Mouse (Mus musculus) megakaryocyte, adult 5-6 weeks (primary cell): ENCODE results near the gene Dcaf12. TPM values are rescaled to one million over a fixed set of nuclear protein-coding genes. Genes with fewer than 3 reads are reported as not detected.

ENCODE experiments used
- ATAC-seq: 2 replicates; pipeline ENCODE4 v1.8.0; 2016; ENCODE audit warnings: mild to moderate bottlenecking, inconsistent platforms; ENCODE audit not compliant: poor library complexity, severe bottlenecking
- total RNA-seq, 2 experiments: library from RNA; stranded (forward) in 1 of 2; stranded (reverse) in 1 of 2; fragments of 153-499, 151-499 nt in 1 of 2; fragments of 221-1000, 200-1000 nt in 1 of 2; gene quantifications; 2 replicates each; pipeline versions ENCODE4 v1.2.3 to v1.2.4; 2015 to 2017

Gene Dcaf12
- total RNA-seq, 2 experiments from 2014 or later = 46.9 to 52.9 TPM

DNA sequence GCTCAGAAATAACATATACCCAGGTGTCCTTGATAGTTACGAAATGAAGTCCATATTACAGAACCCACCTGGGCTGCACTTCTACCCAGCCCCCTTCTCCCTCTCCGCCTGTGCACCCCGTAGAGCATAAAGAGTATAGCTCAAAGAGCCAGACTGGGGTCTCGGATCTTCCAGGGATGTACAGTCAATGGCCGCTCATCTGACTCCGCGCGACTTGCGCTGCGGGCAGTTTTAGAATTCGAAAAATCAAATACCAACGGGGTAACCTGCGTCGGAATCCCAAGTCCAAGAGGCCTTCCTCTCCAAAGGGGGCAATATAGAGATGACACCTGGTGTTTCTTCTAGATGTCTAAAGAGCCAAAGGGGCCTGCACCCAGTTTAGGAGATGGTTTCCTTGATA is 967 bp downstream of the Dcaf12 start:
- ATAC-seq = no peak

DNA sequence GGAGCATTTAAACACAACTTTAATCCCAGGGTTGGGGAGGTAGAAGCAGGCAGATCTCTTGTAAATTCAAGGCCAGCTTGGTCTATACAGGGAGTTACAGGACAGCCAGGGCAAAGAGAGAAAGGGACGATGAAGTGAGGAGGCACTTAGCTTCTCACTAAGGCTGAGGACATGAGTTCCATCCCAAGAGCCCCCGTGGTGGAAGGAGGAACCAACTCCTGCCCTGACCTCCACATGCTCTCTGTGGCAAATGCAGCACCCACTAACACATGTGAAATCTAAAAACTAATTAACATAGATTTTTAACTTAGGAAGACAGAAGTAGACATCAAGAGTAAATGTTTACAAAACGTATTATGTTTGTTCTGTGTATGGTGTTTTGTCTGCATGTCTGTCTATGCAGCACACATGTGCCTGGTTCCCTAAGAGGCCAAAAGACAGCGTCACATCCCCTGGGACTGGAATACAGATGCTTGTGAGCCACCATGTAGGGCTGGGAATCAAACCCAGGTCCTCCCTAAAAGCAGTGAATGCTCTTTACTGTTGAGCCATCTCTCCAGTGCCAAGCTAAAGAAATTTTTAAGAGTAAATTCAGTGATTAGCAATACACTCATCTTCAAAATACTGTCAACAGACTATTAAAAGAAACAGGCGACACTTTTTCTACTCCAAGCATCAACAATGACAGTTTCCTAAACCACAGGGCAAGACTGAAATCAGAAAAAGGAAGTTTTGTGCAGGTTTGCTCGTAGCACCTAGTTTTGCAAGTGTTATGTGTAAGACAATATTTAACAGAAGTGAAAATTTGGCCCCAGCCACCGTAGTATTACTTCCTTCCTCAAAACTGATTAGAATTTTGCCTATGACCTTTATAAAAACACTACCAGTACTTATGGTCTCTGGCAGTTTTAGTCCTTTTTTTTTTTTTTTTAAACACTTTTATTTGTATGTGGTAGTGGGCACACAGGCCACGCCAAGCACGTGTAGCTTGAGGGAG is 3.8 kb downstream of the Dcaf12 start:
- ATAC-seq = peak; percentile 48

DNA sequence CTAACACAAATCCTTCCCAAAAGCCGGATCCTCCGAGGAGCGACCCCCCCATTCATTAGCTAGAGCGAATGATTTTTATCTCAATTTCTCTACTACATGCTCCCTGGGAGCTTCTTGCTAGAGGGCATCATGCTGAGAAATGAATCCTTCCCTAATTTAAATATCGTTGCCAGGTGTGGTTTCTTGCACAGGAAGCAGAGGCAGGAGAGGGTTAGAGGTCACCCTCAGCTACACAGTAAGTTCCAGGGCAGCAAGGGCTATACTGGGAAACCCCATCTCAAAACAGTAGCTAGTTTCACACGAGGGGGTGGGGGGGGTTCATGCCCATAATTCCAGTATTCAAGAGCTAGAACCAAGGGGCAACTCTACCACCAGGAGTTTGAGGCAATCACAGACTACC is 7.3 kb downstream of the Dcaf12 start:
- no peak for ATAC-seq

DNA sequence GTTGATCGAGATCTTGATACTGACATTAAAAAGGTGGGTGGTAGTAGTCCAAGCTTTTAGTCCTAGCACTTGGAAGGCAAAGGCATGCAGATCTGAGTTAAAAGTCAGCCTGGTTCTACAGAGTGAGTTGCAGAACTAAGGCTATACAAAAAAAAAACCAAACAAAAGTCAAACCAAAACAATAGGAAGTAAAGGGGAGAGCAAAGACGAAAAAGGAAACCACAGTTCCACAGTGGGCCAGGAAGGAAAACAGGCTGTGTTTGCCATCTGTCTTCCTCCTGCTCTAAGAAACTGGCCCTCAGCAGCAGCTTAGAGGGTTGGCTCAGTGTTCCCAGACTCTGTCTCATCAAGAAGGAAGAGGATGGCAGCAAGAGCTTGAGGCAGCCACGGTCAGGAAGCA is 10.4 kb downstream of the Dcaf12 start:
- ATAC-seq = peak; percentile 72

DNA sequence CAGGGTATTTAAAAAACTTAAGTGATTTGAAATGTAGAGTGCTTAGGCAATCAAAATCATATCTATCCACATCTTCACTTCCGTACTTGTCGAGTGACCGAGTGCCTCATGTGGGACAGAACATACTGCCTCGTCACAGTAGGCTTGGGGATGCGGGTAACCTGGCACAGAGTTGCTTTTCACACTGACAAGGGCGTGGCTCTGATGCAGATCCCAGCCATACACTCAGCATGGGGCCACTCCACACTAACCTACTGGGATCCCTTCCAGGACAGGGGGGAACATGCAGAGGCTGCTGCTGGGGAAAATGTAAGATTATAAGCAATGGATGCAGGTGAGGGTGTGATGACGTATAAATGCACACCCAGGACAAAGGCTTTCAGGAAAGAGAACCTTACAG is 11.0 kb downstream of the Dcaf12 start:
- peak; percentile 53 for ATAC-seq

DNA sequence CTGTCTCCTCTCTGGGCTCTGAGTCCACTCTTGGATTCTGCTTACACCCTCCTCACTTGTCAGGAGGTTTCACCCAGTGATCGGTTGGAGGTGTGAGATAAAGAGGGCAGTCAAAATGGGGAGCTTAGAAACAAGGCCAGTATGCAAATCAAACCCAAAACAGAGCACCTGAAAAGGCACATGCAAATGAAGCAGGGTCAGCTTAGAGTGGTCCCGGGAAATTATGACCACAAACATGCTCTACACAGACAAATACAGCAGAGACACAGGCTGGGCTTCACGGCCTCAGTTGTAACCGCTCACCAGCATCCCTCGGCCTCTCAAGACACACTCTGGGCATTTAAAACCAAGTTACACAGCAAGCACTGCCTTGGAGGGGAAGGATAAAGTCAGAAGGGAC is 15.7 kb downstream of the Dcaf12 start:
- ATAC-seq = no peak

DNA sequence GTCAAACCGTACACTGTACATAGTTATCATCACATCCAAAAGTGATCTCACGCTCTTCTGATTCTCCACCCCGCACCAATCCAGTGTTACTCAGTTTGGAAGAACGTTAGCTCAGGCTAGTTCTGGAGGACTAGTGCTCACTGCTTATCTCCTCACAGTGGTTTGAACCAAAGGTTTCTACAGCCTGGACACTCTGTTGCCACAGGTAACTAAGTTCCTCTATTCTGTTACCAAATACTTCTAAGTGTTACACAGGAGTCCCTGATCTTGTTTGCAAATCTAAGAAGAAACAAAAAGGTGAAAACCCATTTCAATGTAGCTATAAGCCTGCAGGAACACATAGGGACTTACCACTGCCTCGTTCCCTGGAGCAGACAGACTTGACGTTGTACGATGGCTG is 18.7 kb downstream of the Dcaf12 start:
- peak; percentile 91 for ATAC-seq

DNA sequence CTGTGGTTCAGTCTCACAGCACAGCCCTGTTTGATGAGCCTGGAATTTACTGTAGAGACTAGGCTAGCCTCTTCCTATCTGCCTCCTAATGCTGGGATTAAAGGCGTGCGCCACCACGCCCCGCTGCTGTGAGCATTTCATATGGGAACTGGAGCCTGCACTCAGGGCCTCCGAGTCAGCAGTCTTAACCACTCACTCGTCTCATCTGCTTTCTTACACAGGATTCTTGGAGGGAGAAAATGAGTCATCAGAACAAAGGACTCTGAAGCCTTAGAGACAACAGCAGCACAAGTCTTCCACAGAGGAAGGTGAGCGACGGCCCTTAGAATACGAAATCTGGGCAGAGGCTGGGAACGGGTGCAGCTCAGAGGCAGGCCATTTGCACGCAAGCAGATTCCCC is 19.2 kb downstream of the Dcaf12 start:
- peak; percentile 25; the same call in 1 of the 2 replicates for ATAC-seq

DNA sequence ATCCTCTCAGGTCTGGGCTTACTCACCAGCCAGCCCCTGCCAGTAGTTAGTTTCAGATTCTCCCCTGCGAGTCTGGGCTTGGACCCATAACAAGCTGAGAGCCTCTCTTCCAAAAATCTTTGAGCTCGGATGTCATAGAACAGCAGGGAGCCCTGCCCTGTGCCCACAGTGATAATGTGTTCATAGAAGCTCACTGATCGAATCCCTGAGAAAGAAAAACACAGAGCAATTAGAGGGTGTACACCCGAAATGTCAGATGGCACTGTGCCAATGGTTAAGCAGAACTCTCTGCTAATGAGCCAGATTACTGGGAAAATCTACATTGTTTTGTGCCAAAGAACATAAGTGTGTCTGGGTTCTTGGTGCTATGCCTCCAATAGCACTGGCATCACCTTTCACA is 20.8 kb downstream of the Dcaf12 start:
- ATAC-seq = no peak

DNA sequence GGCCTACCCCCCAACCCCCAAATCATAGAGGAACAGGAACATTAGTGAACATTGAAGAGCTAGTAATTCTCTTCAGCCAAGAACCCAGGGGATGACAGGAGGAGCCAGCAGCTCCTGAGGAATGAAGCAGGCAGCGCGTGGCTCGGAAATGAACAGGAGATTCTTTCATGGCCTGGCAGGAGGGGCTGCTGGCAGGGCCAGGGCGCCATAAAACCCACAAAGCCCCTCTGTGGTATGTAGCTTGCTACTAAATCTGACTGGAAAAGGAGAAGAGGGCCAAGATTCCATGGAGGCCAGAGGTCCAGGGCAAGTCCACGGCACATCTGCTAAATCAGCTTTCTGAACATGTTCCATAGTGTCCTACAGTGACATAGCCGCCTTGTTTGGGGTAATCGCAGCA is 24.9 kb downstream of the Dcaf12 start:
- ATAC-seq = no peak

DNA sequence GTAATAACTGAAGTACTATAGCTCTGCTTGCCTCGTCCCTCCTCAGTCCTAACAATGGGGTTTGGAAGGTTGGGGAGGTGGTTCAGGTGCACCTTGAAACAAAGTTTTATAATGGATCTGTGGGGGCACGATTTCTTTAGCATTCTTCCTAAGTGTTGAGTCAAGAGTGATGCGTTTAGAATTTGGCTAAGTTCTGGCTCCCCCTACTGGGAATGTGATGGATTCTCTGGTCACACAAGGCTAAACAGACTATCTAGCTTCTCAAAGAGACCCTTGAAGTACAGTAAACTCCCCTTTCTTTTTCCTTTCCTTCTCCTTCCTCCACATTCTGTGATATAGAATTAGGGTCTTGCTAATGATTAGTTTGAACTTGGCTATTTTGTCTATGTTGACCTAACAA is 28.3 kb downstream of the Dcaf12 start:
- ATAC-seq = peak; percentile 52

DNA sequence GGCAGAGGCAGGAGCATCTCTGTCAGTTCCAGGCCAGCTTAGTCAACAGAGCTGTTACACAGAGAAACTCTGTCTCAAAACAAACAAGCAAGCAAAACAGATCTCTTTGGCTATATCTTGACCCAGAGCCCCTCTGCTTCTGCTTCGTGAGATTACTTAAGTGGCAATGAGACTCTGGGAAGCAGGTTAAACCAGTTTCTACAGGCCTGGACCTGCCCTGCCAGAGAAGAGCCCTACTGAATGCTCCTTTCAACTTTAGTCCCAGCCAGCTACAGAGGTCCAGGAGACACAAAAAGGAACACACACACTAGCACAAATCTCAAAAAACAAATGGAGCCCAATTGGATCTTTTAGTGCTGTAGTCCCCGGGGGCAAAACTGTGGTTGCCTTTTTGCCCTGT is 30.6 kb downstream of the Dcaf12 start:
- no peak for ATAC-seq

DNA sequence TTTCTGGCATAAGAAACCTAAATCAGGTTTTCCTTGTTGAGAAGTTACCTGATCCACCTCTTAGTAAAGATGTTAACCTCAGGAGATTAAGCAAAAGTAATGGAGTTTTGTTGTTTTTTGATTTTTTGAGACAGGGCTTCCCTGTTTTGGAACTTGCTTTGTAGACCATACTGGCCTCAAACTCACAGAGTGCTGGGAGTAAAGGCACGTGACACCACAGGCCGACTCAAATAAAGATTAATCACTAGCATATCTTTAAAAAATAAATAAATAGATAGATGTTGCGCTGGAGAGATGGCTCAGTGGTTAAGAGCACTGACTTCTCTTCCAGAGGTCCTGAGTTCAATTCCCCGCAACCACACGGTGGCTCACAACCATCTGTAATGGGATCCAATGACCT is 38.8 kb downstream of the Dcaf12 start:
- ATAC-seq = no peak

DNA sequence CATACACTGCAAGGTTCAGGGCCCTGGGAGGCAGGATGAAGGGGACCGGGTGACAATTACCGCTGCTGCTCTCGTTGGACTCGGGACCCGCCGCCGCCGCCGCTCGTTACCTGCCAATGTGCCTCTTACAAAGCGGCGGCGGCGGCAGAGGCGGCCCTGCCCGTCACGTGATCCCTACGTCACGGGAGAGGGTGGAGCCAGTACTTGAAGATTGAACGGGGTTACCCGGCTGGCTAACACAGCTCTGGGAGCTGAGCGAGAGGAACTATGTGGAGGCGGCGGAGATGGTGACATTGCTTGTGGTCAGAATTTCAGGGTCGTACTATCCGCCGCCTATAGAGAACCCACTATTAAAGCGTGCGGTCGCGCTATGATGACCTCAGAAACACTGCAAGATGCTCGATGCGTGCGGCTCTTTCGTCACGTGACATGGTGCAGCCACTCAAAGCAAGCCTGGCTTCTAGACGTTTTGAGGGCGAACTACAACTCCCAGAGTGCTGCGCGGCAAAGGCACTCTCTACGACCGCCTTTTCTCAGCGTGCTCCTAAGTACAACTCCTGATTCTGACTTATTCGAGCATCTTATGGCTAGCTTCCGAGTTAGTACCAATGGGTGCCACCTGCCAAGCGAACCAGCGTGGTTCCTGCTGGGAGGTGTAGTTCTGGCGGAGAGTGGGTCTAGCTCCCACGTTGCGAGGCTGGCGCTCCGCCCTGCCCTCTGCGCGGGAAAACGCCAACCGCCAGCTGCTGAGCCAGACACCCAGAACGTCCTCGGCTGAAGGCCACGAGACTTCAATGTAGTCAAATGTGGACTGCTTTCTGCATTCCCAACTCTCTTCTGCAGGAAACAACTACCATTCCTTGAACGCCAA is 39.5 kb downstream of the Dcaf12 start, which contains the start of gene Ubap2:
TSS of gene Ubap2 (minus strand) at position 165 of the 871 bp plus-strand sequence.
- ATAC-seq = peak; percentile 92

DNA sequence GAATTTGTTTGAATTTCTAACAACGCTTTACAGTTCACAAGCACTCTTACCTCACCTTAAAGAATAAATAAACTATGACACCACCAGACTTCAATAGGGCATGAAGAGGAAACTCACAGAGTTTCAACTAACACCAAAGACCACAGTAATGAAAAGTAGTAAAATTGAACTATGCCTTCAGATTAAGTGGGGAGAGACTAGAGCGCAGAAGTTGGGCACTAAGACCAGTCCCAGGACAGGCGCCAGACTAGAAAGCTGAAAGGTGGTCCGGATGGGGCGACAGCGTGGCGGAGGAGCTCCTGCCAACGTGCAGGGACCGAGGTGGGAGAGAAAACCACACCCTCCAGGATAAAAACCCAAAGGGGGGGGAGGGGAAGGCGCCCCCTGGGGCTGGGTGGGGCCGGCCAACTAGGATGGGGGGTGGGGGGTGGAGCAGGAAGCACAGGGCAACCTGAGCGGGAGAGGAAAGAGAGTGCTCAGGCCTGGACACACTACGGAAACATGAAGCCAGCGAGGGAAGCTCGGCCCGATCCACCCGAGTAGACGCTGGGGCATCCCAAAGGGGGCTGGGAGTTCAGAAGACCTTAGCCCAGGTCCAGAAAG is 40.2 kb downstream of the Dcaf12 start:
- ATAC-seq = peak; percentile 43

DNA sequence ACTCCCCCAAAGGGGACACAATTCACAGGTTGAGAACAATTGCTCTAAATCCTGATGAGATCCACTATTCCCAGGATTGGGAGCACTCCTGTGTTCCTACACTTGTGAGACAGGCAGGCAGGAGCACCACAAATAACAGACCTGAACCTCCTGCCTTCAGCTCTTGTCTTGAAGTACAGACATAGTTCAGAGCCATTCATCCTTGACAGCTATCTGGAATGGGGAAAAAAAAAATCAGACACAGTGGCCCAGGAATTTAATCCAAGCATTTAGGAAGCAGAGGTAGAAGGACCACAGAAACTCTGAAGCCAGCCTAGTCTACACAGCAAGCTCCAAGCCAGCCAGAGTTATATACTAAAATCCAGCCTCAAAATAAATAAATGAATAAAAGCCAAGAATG is 46.6 kb downstream of the Dcaf12 start:
- ATAC-seq = no peak

DNA sequence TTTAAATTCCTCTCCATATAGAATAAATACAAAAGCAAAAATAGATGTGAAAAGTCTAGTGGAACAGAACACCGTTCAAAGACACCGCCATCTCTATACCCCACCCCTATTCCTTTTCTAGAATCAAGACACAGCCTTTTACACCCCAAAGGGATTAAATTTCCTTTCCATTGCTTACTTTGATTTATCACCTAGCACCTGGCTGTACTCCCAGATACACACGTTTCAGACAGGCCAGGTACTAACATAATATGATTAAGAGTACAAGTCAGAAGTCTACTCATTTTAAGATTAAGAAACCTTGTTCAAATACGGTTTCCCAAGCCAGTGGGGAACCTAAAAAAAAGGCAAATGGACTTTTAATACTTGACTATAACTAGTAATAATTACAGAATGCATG is 48.3 kb downstream of the Dcaf12 start:
- no peak for ATAC-seq

DNA sequence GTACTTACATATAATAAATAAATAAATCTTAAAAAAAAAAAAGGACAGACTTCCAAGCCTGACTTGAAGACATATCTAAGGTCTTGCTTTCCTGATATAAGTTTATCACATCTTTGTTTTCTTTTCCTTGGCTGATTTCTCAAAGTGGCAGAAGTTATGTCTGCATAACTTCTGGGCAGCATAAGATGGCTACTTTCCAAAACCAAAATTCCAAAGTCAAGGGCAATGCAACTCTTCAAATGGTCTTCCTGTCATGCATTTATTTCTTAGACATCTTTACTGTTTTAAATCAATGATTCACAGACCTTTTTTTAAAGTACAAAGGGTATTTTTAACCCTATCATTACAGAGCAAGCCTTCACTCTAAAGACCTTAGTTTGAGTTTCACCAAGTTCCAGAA is 54.0 kb downstream of the Dcaf12 start:
- no peak for ATAC-seq

DNA sequence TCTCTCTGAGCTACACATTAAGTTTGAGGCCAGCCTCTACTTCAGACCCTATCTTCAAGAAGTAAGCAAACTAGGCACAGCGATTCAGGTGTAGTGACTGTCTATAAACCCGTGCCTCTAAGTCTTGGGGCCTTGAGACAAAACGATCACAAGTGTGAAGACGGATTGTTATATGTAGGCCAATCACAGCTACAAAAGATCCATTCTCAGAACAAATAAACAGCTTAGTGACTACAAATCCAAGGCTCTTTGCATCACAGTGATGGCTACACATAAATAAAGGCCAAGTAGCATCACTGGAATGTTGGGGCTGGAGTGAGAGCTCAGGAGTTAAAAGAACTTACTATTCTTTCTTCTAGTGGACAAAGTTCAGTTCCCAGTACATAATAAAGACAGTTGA is 55.7 kb downstream of the Dcaf12 start:
- no peak for ATAC-seq

DNA sequence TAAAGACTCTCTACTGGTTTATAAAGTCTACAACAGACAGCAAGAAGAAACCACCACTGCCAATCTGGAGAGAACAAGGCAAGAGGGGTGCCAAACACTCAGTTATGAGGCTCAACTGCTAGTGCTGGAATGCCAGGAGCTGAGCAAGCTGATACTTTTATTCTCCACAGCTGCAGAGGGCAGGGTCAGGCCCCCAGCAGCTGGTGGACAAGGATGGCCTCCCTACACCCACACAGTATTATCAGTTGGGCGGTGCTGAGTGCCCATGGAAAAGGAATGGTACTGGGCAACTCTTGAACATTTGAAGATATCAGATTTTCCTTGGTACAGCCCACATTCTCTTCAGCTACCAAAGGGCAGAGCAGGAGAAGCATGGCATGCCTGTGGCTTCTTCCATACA is 56.9 kb downstream of the Dcaf12 start:
- no peak for ATAC-seq

DNA sequence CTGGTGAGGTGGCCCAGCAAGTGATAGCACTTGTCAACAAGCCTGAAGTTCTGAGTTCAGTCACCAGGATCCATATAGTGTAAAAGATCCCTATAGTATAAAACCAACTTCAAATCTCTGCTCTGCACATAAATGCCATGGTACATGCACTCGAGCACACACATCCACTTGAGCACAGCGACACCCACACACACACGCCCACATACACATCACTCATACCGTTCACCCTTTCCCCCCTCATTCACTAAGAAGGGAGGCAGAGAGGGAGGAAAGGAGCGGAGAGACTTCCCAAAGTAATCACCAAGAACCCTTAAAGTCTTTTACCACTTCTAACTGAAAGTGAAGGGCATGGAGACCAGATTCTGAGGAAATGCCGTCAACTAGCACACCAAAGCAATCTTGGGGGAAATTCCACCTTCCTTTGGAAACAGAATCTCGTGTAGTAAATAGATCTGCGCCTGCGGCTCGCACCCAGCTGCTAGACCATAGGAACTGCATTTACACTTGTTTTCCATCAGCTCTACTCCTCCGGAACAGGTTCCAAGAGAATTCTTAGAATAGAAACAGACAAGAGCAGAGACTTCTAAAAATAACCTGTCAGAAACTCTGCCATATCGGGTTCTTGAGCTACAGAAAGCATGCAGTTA is 59.0 kb downstream of the Dcaf12 start:
- no peak for ATAC-seq
